Comparison of ENCODE assay signal across 8 mouse cellular contexts in the genomic region with DNA sequence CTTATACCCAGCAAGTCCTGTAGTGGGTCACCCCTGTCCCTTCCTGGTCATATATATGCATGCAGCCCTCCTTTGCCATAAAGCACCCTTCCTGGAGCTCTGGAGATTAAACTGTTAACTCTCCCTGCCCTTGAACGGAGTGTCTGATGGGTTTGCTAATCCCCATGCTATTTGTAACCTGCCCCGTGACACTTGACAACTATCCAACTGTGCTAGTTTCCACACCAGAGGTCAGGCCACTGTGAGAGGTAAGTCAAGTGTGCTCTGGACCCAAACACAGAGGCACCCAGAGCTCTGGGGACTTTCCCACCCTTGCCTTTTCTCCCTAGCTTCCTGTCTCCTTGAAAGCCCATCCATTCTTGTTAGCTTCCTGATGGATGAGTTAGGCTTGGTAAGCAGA. TPM values are rescaled to one million over a fixed set of nuclear protein-coding genes. Genes with fewer than 3 reads are reported as not detected.
DNase-seq lines count a peak whose midpoint lies in the region; ATAC-seq and TF ChIP-seq lines count a peak whose summit lies in the region.

No protein-coding gene starts in this region.

- H3K9ac ChIP-seq in midbrain, embryonic 13.5 days (replicated peaks) = no peak overlapping the region
- H3K9ac ChIP-seq in midbrain, embryonic 15.5 days = no peak overlapping the region
- no peak overlapping the region for H3K9ac ChIP-seq in liver, embryonic 13.5 days
- H3K9ac ChIP-seq in stomach, postnatal 0 days (ENCODE audit: low read length) = no peak overlapping the region; the same call in 1 of the 2 replicates

- TF ChIP-seq CTCF in stomach, postnatal 0 days (IDR thresholded peaks at IDR 0.05; ENCODE audit: low read depth) = no peak

- H3K36me3 ChIP-seq in midbrain, embryonic 13.5 days = no peaks in the 10 kb centered on the region
- no peaks in the 10 kb centered on the region for H3K36me3 ChIP-seq in midbrain, embryonic 15.5 days (replicated peaks)
- no peaks in the 10 kb centered on the region for H3K36me3 ChIP-seq in liver, embryonic 13.5 days
- H3K36me3 ChIP-seq in stomach, postnatal 0 days (ENCODE audit: control insufficient read depth, insufficient read depth, low read length) = no peaks in the 10 kb centered on the region

- no peak overlapping the region for H3K27ac ChIP-seq in midbrain, embryonic 13.5 days
- no peak overlapping the region for H3K27ac ChIP-seq in midbrain, embryonic 15.5 days
- no peak overlapping the region for H3K27ac ChIP-seq in liver, embryonic 13.5 days
- H3K27ac ChIP-seq in stomach, postnatal 0 days (replicated peaks) = peak overlapping the region; percentile 87

- DNase-seq in heart, postnatal 14 days = peak; percentile 40 to 63
- DNase-seq in liver, embryonic 13.5 days = no peak
- DNase-seq in stomach, postnatal 0 days (ENCODE audit: low spot score) = peak; percentile 48
- no peak for DNase-seq in cerebellum, postnatal 14 days
- DNase-seq in ovary, postnatal 36 days (ENCODE audit: low spot score) = no peak

- no peak for TF ChIP-seq EP300 in stomach, postnatal 0 days (optimal IDR thresholded peaks at IDR 0.05)

- H3K4me2 ChIP-seq in midbrain, embryonic 13.5 days (replicated peaks) = no peak overlapping the region
- H3K4me2 ChIP-seq in midbrain, embryonic 15.5 days = no peak overlapping the region
- no peak overlapping the region for H3K4me2 ChIP-seq in liver, embryonic 13.5 days
- H3K4me2 ChIP-seq in stomach, postnatal 0 days (replicated peaks; ENCODE audit: low read depth) = peak overlapping the region; percentile 66; the same call in 1 of the 2 replicates

- H3K4me1 ChIP-seq in midbrain, embryonic 13.5 days (replicated peaks) = peaks cover 8% of the 10 kb centered on the region
- H3K4me1 ChIP-seq in midbrain, embryonic 15.5 days = peaks cover 8% of the 10 kb centered on the region
- H3K4me1 ChIP-seq in liver, embryonic 13.5 days (replicated peaks) = no peaks in the 10 kb centered on the region
- H3K4me1 ChIP-seq in stomach, postnatal 0 days (replicated peaks; ENCODE audit: control insufficient read depth, insufficient read depth) = 0 out of 2 replicates have a peak, but pooled peaks cover 2% of the 10 kb centered on the region

- no peaks in the 10 kb centered on the region for H3K9me3 ChIP-seq in midbrain, embryonic 13.5 days
- H3K9me3 ChIP-seq in midbrain, embryonic 15.5 days = no peaks in the 10 kb centered on the region
- H3K9me3 ChIP-seq in liver, embryonic 13.5 days (replicated peaks) = no peaks in the 10 kb centered on the region
- no peaks in the 10 kb centered on the region for H3K9me3 ChIP-seq in stomach, postnatal 0 days (ENCODE audit: control insufficient read depth, low read length)

- no peak overlapping the region for H3K4me3 ChIP-seq in midbrain, embryonic 13.5 days (replicated peaks)
- H3K4me3 ChIP-seq in midbrain, embryonic 15.5 days = no peak overlapping the region
- H3K4me3 ChIP-seq in liver, embryonic 13.5 days (replicated peaks) = no peak overlapping the region
- H3K4me3 ChIP-seq in stomach, postnatal 0 days (ENCODE audit: low read depth, low read length) = peak overlapping the region; percentile 44

- intact Hi-C loops in heart, postnatal 14 days (cut with DNase I) = no loop called here

- H3K27me3 ChIP-seq in midbrain, embryonic 13.5 days = peaks cover 35% of the 10 kb centered on the region
- H3K27me3 ChIP-seq in midbrain, embryonic 15.5 days (replicated peaks) = peaks cover 24% of the 10 kb centered on the region
- peaks cover 48% of the 10 kb centered on the region for H3K27me3 ChIP-seq in liver, embryonic 13.5 days
- no peaks in the 10 kb centered on the region for H3K27me3 ChIP-seq in stomach, postnatal 0 days (ENCODE audit: control insufficient read depth, insufficient read depth, low read length)

- peak; percentile 4; the same call in 1 of the 2 replicates for ATAC-seq in midbrain, embryonic 13.5 days
- no peak for ATAC-seq in midbrain, embryonic 15.5 days (replicated peaks)
- ATAC-seq in liver, embryonic 13.5 days (ENCODE audit: low read depth) = peak; percentile 34; the same call in 1 of the 2 replicates
- ATAC-seq in stomach, postnatal 0 days (ENCODE audit: low FRiP score, low TSS enrichment) = peak; percentile 18
- no peak for ATAC-seq in cerebellum, adult (ENCODE audit: insufficient number of reproducible peaks, low FRiP score, low TSS enrichment)

- 26% methylated on average over 2 of the region's 2 CpGs for WGBS in midbrain, embryonic 13.5 days
- WGBS in midbrain, embryonic 15.5 days = 31% methylated on average over 2 of the region's 2 CpGs
- 41% methylated on average over 2 of the region's 2 CpGs for WGBS in liver, embryonic 13.5 days (ENCODE audit: insufficient replicate concordance)
- 27% methylated on average over 2 of the region's 2 CpGs for WGBS in stomach, postnatal 0 days

RNA-seq across cellular contexts. Expression of gene Tmem171, which starts 0.9 kb away (rescaled TPM):
- polyA plus RNA-seq in midbrain, embryonic 13.5 days (2015; fragmentation: Nextera tagmentation; extraction: Ambion mirVana) = not detected in 2 replicates
- polyA plus RNA-seq in midbrain, embryonic 15.5 days (2015; fragmentation: Nextera tagmentation; extraction: Ambion mirVana) = not detected in 2 replicates
- total RNA-seq in heart, postnatal 14 days (2021) = 1 to 10 TPM; 5.0 to 7.0 TPM
- polyA plus RNA-seq in liver, embryonic 13.5 days (2015; fragmentation: Nextera tagmentation; extraction: Ambion mirVana) = not detected in 2 replicates
- 27.4 and 29.6 TPM in 2 replicates for polyA plus RNA-seq in stomach, postnatal 0 days (2015; fragmentation: Nextera tagmentation; extraction: Ambion mirVana)

RNA-seq across cellular contexts. Expression of gene Tmem174, which starts 58.3 kb away (rescaled TPM):
- polyA plus RNA-seq in midbrain, embryonic 13.5 days (2015; fragmentation: Nextera tagmentation; extraction: Ambion mirVana) = not detected in 2 replicates
- polyA plus RNA-seq in midbrain, embryonic 15.5 days (2015; fragmentation: Nextera tagmentation; extraction: Ambion mirVana) = not detected in 2 replicates
- not detected for total RNA-seq in heart, postnatal 14 days (2021)
- polyA plus RNA-seq in liver, embryonic 13.5 days (2015; fragmentation: Nextera tagmentation; extraction: Ambion mirVana) = not detected in 2 replicates
- not detected in 2 replicates for polyA plus RNA-seq in stomach, postnatal 0 days (2015; fragmentation: Nextera tagmentation; extraction: Ambion mirVana)

Comparison
In these comparisons a context has a peak if more than half of its experiments do, and no peak if none do; other contexts are left out.
1. ATAC-seq: peak in midbrain, embryonic 13.5 days (single experiment), liver, embryonic 13.5 days (single experiment) and stomach, postnatal 0 days (single experiment); none in midbrain, embryonic 15.5 days (single experiment) and cerebellum, adult (single experiment).
2. DNase-seq: peak in heart, postnatal 14 days (2 of 2) and stomach, postnatal 0 days (single experiment); none in liver, embryonic 13.5 days (single experiment), cerebellum, postnatal 14 days (0 of 2) and ovary, postnatal 36 days (single experiment).
3. RNA of gene Tmem171, which starts 0.9 kb away (polyA plus RNA-seq): 27.4 to 29.6 TPM in stomach, postnatal 0 days; not detected in midbrain, embryonic 15.5 days, not detected in midbrain, embryonic 13.5 days and not detected in liver, embryonic 13.5 days; every median in the first group is over 10 times any median in the second.